ENCODE assay signal across 24 mouse cellular contexts in genomic region chr1:39212982-39213381, GRCm38 (mm10). TPM values are rescaled to one million over a fixed set of nuclear protein-coding genes. Genes with fewer than 3 reads are reported as not detected.
DNase-seq lines count a peak whose midpoint lies in the region; ATAC-seq lines count a peak whose summit lies in the region.
"Had no signal": no experiment of that assay in that cellular context is flagged by ENCODE, and none has a peak within 500 bp of the region (broad histone marks: within the 10 kb centered on the region; RNA-seq: fewer than 3 reads in every experiment).

No protein-coding gene starts in this region.

- H3K27ac ChIP-seq in forebrain, embryonic 11.5 days (ENCODE audit: low read depth, low read length), result no peak overlapping the region
- no peak overlapping the region for H3K27ac ChIP-seq in forebrain, embryonic 15.5 days (replicated peaks)
- no peak overlapping the region; the same call in 1 of the 2 replicates for H3K27ac ChIP-seq in stomach, embryonic 16.5 days (ENCODE audit: low read length)
- H3K27ac ChIP-seq: embryonic facial prominence, embryonic 10.5 days; embryonic facial prominence, embryonic 12.5 days; forebrain, embryonic 12.5 days had no signal

- no peaks in the 10 kb centered on the region for H3K27me3 ChIP-seq in forebrain, embryonic 11.5 days (ENCODE audit: control insufficient read depth, insufficient read depth, low read length)
- H3K27me3 ChIP-seq in forebrain, embryonic 15.5 days, result no peaks in the 10 kb centered on the region
- no peaks in the 10 kb centered on the region for H3K27me3 ChIP-seq in stomach, embryonic 16.5 days (ENCODE audit: control insufficient read depth, insufficient read depth, low read length)
- H3K27me3 ChIP-seq: CH12.LX; embryonic facial prominence, embryonic 12.5 days; forebrain, embryonic 12.5 days; Patski had no signal

- no peaks in the 10 kb centered on the region for H3K36me3 ChIP-seq in forebrain, embryonic 11.5 days (ENCODE audit: control insufficient read depth, insufficient read depth, low read length)
- no peaks in the 10 kb centered on the region for H3K36me3 ChIP-seq in forebrain, embryonic 15.5 days
- no peaks in the 10 kb centered on the region for H3K36me3 ChIP-seq in stomach, embryonic 16.5 days (ENCODE audit: control insufficient read depth, insufficient read depth, low read length)
- H3K36me3 ChIP-seq: embryonic facial prominence, embryonic 10.5 days; embryonic facial prominence, embryonic 12.5 days; forebrain, embryonic 12.5 days; G1E had no signal

- no peaks in the 10 kb centered on the region for H3K9me3 ChIP-seq in forebrain, embryonic 11.5 days (ENCODE audit: control insufficient read depth, low read length)
- no peaks in the 10 kb centered on the region for H3K9me3 ChIP-seq in forebrain, embryonic 15.5 days
- no peaks in the 10 kb centered on the region for H3K9me3 ChIP-seq in stomach, embryonic 16.5 days (replicated peaks; ENCODE audit: control insufficient read depth, low read length)
- H3K9me3 ChIP-seq: embryonic facial prominence, embryonic 10.5 days; embryonic facial prominence, embryonic 12.5 days; forebrain, embryonic 12.5 days; G1E had no signal

- H3K4me2 ChIP-seq in forebrain, embryonic 11.5 days (ENCODE audit: low read depth, low read length, severe bottlenecking), result no peak overlapping the region
- no peak overlapping the region for H3K4me2 ChIP-seq in forebrain, embryonic 15.5 days (replicated peaks)
- H3K4me2 ChIP-seq in stomach, embryonic 16.5 days (ENCODE audit: low read depth, low read length), result no peak overlapping the region
- H3K4me2 ChIP-seq: embryonic facial prominence, embryonic 12.5 days; forebrain, embryonic 12.5 days had no signal

- no peak overlapping the region for H3K4me3 ChIP-seq in forebrain, embryonic 11.5 days (ENCODE audit: low read depth, low read length)
- H3K4me3 ChIP-seq in forebrain, embryonic 15.5 days, result no peak overlapping the region
- H3K4me3 ChIP-seq in stomach, embryonic 16.5 days (replicated peaks; ENCODE audit: low read length), result no peak overlapping the region
- H3K4me3 ChIP-seq: embryonic facial prominence, embryonic 10.5 days; embryonic facial prominence, embryonic 12.5 days; forebrain, embryonic 12.5 days had no signal

- H3K4me1 ChIP-seq in forebrain, embryonic 11.5 days (replicated peaks; ENCODE audit: control insufficient read depth, insufficient read depth, low read length), result no peaks in the 10 kb centered on the region
- no peaks in the 10 kb centered on the region for H3K4me1 ChIP-seq in forebrain, embryonic 15.5 days
- no peaks in the 10 kb centered on the region; the same call in 1 of the 2 replicates for H3K4me1 ChIP-seq in stomach, embryonic 16.5 days (ENCODE audit: control insufficient read depth, insufficient read depth, low read length)
- H3K4me1 ChIP-seq: embryonic facial prominence, embryonic 10.5 days; embryonic facial prominence, embryonic 12.5 days; forebrain, embryonic 12.5 days had no signal

- ATAC-seq in forebrain, embryonic 11.5 days (replicated peaks; ENCODE audit: low FRiP score), result no peak
- ATAC-seq in forebrain, embryonic 15.5 days (replicated peaks), result no peak
- peak; percentile 53; the same call in 1 of the 2 replicates for ATAC-seq in stomach, embryonic 16.5 days (ENCODE audit: insufficient read depth, low FRiP score)
- ATAC-seq: activated CD4-positive, CD25-positive, alpha-beta regulatory T cell, adult 4 months; CD4-positive, CD25-positive, alpha-beta regulatory T cell, adult 4 months; forebrain, embryonic 14.5 days; forebrain, postnatal 0 days; Patski had no signal

- H3K9ac ChIP-seq in forebrain, embryonic 11.5 days (ENCODE audit: low read length), result no peak overlapping the region
- H3K9ac ChIP-seq in forebrain, embryonic 15.5 days (replicated peaks), result no peak overlapping the region
- no peak overlapping the region for H3K9ac ChIP-seq in stomach, embryonic 16.5 days (ENCODE audit: low read length)
- H3K9ac ChIP-seq: embryonic facial prominence, embryonic 12.5 days; forebrain, embryonic 12.5 days; forebrain, postnatal 0 days had no signal

- DNase-seq in forebrain, embryonic 11.5 days (ENCODE audit: low spot score), result peak; percentile 35
- no peak for DNase-seq in layer of hippocampus, adult 11-12 months (ENCODE audit: low spot score)
- no peak for DNase-seq in kidney, adult 11 months
- DNase-seq: adrenal gland, adult 8-10 months; adrenal gland, postnatal 14 days; adrenal gland, postnatal 36 days; B cell, adult 2 months; cerebellum, adult 11-12 months; cerebellum, adult 2 months; cerebellum, adult 9-10 months; cerebellum, postnatal 10 days; cerebellum, postnatal 25 days; forebrain, postnatal 0 days had no signal

- WGBS in forebrain, embryonic 11.5 days, result 82% methylated on average over 6 of the region's 6 CpGs
- 87% methylated on average over 6 of the region's 6 CpGs for WGBS in forebrain, embryonic 15.5 days
- 62% methylated on average over 6 of the region's 6 CpGs for WGBS in stomach, embryonic 16.5 days

RNA-seq across cellular contexts. Expression of gene Npas2, which starts 19.5 kb away (rescaled TPM):
- polyA plus RNA-seq in forebrain, embryonic 11.5 days (2014; fragmentation: Nextera tagmentation; extraction: Ambion mirVana), result 0.07 TPM in 1 of 2 replicates, not detected in the other
- 0.86 and 0.99 TPM in 2 replicates for polyA plus RNA-seq in forebrain, embryonic 15.5 days (2015; fragmentation: Nextera tagmentation; extraction: Ambion mirVana)
- 1.8 and 2.7 TPM in 2 replicates for polyA plus RNA-seq in stomach, embryonic 16.5 days (2015; fragmentation: Nextera tagmentation; extraction: Ambion mirVana)
- polyA plus RNA-seq: G1E had no signal
